Mouse (Mus musculus) bone marrow macrophage, adult 2 months (primary cell): Measurements from ENCODE around the gene Impad1.

ENCODE experiments used
- CTCF ChIP-seq: IDR thresholded peaks from 2 replicates; pipeline ENCODE4 v1.5.1; 2012; ENCODE audit warnings: low read depth, mild to moderate bottlenecking, low read length, moderate library complexity
- POLR2A ChIP-seq: IDR thresholded peaks from 2 replicates; pipeline ENCODE4 v1.6.1; 2012; ENCODE audit warnings: mild to moderate bottlenecking, low read depth, low read length, borderline replicate concordance

- TF ChIP-seq CTCF (no peak), POLR2A (no peak)
These were observed 789 bp downstream of the Impad1 start for GRCm38 (mm10) chr4:4792141-4792991.
